Mouse (Mus musculus) hindbrain, embryonic 16.5 days (tissue): ENCODE measurements around the gene Nkpd1. TPM values are rescaled to one million over a fixed set of nuclear protein-coding genes. Genes with fewer than 3 reads are reported as not detected.

Experiments
- ATAC-seq: fragments of 200-750 bp; cut with Nextera tagmentation; 2 replicates; pipeline ENCODE4 v1.8.0; 2017; ENCODE audit warnings: moderate TSS enrichment, moderate library complexity
- H3K27ac ChIP-seq: fragments of 300-500 bp; sonication (generic); 2 replicates; pipeline ENCODE4 v1.5.1; 2014; ENCODE audit warnings: low read depth, mild to moderate bottlenecking, control low read depth, low read length, moderate library complexity
- H3K27me3 ChIP-seq: fragments of 300-500 bp; sonication (generic); replicated peaks from 2 replicates; pipeline ENCODE4 v1.6.1; 2014; ENCODE audit warnings: low read length; ENCODE audit not compliant: control insufficient read depth, insufficient read depth
- H3K36me3 ChIP-seq: fragments of 300-500 bp; sonication (generic); 2 replicates; pipeline ENCODE4 v1.6.1; 2014; ENCODE audit warnings: mild to moderate bottlenecking, low read length, moderate library complexity, mixed read lengths; ENCODE audit not compliant: control insufficient read depth, insufficient read depth
- H3K4me1 ChIP-seq: fragments of 300-500 bp; sonication (generic); 2 replicates; pipeline ENCODE4 v1.6.1; 2014; ENCODE audit warnings: low read depth, low read length; ENCODE audit not compliant: control insufficient read depth, insufficient read depth
- H3K4me2 ChIP-seq: fragments of 300-500 bp; sonication (generic); 2 replicates; pipeline ENCODE4 v1.6.1; 2014; ENCODE audit warnings: mild to moderate bottlenecking, low read length, control low read depth, moderate library complexity
- H3K4me3 ChIP-seq: fragments of 300-500 bp; sonication (generic); 2 replicates; pipeline ENCODE4 v1.5.1; 2014; ENCODE audit warnings: mild to moderate bottlenecking, low read length, control low read depth, moderate library complexity
- H3K9ac ChIP-seq: fragments of 300-500 bp; sonication (generic); 2 replicates; pipeline ENCODE4 v1.6.1; 2014; ENCODE audit warnings: low read depth, mild to moderate bottlenecking, control low read depth, low read length, moderate library complexity
- H3K9me3 ChIP-seq: fragments of 300-500 bp; sonication (generic); 2 replicates; pipeline ENCODE4 v1.6.1; 2014; ENCODE audit warnings: mild to moderate bottlenecking, low read length, moderate library complexity; ENCODE audit not compliant: control insufficient read depth
- WGBS: fragments of 180-500 bp; shearing (Covaris S2); extraction: QIAGEN DNeasy Blood & Tissue Kit; methylation state at CpG from one replicate; pipeline ENCODE4 v1.1.7; 2014; 5-methylcytosine and 5-hydroxymethylcytosine counted together
- polyA plus RNA-seq: library from polyadenylated mRNA; unstranded; fragments of >200 nt; fragmentation: Nextera tagmentation; extraction: Ambion mirVana; gene quantifications from 2 replicates; pipeline ENCODE4 v1.2.1, GENCODE M21; 2015

Nkpd1 gene
- polyA plus RNA-seq, 1 experiment from 2014 or later, result 2.3 TPM

DNA sequence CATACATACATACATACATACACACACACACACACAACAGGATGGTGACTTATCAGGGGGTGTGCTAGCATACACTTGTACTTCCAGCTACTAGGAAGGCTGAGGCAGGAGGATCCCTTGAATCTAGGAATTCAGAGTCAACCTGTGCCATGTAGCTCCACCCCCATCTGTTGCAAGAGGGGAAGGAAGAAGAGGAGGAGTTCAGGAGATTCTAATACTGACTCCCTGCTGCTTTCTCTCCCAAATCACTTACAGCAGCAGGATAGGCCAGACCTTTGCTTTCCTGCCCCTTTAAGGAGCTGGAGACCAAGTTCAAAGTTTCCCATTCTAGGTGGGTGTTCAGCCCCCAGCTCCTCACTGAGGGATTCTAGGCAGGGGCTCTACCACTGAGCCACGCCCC, 32.1 kb upstream of the Nkpd1 start:
- ATAC-seq, result no peak
- no peaks in the 10 kb centered on the region; the same call in 1 of the 2 replicates for H3K4me1 ChIP-seq
- 77% methylated on average over 1 of the region's 1 CpGs for WGBS
- H3K4me3 ChIP-seq, result no peak overlapping the region
- H3K27me3 ChIP-seq, result peaks cover 28% of the 10 kb centered on the region
- no peaks in the 10 kb centered on the region for H3K36me3 ChIP-seq
- H3K9ac ChIP-seq, result no peak overlapping the region
- no peak overlapping the region for H3K4me2 ChIP-seq
- H3K9me3 ChIP-seq, result no peaks in the 10 kb centered on the region
- H3K27ac ChIP-seq, result no peak overlapping the region

DNA sequence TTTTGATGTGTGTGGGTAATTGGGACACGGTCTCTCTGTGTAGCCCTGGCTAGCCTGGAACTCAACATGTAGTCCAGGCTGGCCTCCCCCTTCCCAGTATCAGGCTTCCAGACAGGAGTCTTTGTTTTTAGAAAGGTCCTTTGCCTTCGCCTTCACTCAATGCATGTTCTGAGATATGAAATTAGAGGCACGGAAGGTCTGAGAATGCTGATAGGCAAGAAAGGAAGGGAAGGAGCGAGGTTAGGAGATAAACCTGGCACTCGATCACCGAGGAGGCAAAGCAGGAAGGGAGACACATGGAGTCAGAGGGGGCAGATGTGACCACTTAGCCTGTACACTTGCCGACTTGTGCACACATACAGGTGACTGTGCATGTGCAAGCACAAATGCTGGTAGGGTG, 31.1 kb upstream of the Nkpd1 start:
- H3K4me2 ChIP-seq, result no peak overlapping the region
- H3K9ac ChIP-seq, result no peak overlapping the region
- H3K27me3 ChIP-seq, result peaks cover 37% of the 10 kb centered on the region
- H3K9me3 ChIP-seq, result no peaks in the 10 kb centered on the region
- no peaks in the 10 kb centered on the region; the same call in 1 of the 2 replicates for H3K4me1 ChIP-seq
- no peak overlapping the region for H3K4me3 ChIP-seq
- WGBS, result 93% methylated on average over 7 of the region's 7 CpGs
- no peak overlapping the region for H3K27ac ChIP-seq
- ATAC-seq, result no peak
- no peaks in the 10 kb centered on the region for H3K36me3 ChIP-seq

DNA sequence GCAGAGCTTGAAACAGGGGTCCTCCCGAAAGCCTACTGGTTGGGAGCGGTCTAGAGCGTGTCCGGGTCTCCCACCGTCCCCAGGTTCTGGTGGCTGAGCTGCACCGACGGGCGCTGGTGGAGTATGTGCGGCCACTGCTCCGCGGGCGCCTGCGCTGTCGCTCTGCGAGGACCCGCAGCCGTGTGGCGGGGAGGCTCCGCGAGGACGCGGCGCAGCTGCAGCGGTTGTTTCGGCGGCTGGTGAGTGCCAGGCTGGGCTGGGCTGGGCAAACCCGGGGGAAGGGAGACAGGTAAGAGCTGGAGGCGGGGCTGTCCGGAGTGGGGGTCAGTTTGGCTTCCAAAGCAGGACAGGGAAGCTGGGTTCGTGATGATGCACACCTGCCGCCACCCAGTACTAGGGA, 28.1 kb upstream of the Nkpd1 start:
- Histone ChIP-seq H3K4me2 (peak overlapping the region; percentile 57), H3K27ac (no peak overlapping the region), H3K27me3 (peaks cover 46% of the 10 kb centered on the region), H3K9ac (peak overlapping the region; percentile 51; the same call in 1 of the 2 replicates), H3K4me1 (no peaks in the 10 kb centered on the region; the same call in 1 of the 2 replicates), H3K9me3 (no peaks in the 10 kb centered on the region), H3K36me3 (no peaks in the 10 kb centered on the region), H3K4me3 (peak overlapping the region; percentile 38)
- peak; percentile 76 for ATAC-seq
- WGBS, result 6% methylated on average over 31 of the region's 31 CpGs

GRCm38 (mm10) chr7:19491731-19492130, 25.9 kb upstream of the Nkpd1 start:
- peak overlapping the region; percentile 37 for H3K4me2 ChIP-seq
- no peaks in the 10 kb centered on the region for H3K36me3 ChIP-seq
- peak overlapping the region; percentile 9; the same call in 1 of the 2 replicates for H3K4me3 ChIP-seq
- no peak for ATAC-seq
- H3K9ac ChIP-seq, result peak overlapping the region; percentile 37
- no peaks in the 10 kb centered on the region; the same call in 1 of the 2 replicates for H3K4me1 ChIP-seq
- H3K9me3 ChIP-seq, result no peaks in the 10 kb centered on the region
- H3K27me3 ChIP-seq, result peaks cover 46% of the 10 kb centered on the region
- 3% methylated on average over 26 of the region's 26 CpGs for WGBS
- H3K27ac ChIP-seq, result no peak overlapping the region

GRCm38 (mm10) chr7:19494751-19495474, 22.7 kb upstream of the Nkpd1 start:
- Histone ChIP-seq H3K27ac (no peak overlapping the region), H3K36me3 (no peaks in the 10 kb centered on the region), H3K9me3 (no peaks in the 10 kb centered on the region), H3K4me3 (no peak overlapping the region), H3K4me1 (no peaks in the 10 kb centered on the region; the same call in 1 of the 2 replicates), H3K27me3 (peaks cover 24% of the 10 kb centered on the region), H3K9ac (no peak overlapping the region), H3K4me2 (no peak overlapping the region)
- ATAC-seq, result no peak
- WGBS, result 84% methylated on average over 25 of the region's 25 CpGs

DNA sequence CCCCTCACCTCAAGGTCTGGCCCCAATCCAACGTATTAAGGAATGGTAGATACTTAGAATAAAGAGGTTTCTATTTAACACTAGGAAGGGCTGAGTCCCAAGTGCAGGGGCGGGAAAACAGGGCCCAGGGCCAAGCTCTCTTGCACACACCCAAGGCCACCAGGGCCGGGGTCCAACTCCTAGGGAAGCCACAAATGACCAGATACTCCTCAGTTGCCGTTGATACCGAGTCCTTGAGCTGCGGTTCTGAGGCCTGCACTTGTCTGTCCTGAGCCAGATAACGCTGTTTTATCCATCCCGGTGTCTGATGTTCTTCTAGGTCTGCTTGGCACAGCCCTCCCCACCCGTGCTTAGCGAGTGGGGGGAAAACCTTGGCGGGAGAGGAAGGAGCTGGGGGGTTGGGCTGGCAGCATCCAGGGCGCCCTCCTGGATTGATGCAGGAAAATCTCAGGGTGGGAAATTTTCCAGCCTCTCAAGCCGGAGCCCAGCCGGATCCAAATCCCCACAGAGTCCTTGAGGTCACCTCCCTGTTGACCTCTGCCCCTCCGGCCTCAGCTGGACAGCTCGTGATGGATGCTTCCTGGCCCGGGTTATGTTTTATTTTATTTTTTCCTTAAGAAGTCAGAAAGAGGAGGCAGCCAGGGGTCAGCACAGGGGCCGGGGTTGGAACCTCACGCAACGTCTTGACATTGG, 22.0 kb upstream of the Nkpd1 start:
- Histone ChIP-seq H3K9me3 (no peaks in the 10 kb centered on the region), H3K4me1 (no peaks in the 10 kb centered on the region), H3K4me2 (no peak overlapping the region), H3K27me3 (peaks cover 17% of the 10 kb centered on the region), H3K27ac (no peak overlapping the region), H3K4me3 (no peak overlapping the region), H3K36me3 (no peaks in the 10 kb centered on the region), H3K9ac (no peak overlapping the region)
- WGBS, result 64% methylated on average over 20 of the region's 20 CpGs
- ATAC-seq, result no peak

GRCm38 (mm10) chr7:19496214-19496555, 21.5 kb upstream of the Nkpd1 start:
- H3K9ac ChIP-seq, result no peak overlapping the region
- H3K4me1 ChIP-seq, result no peaks in the 10 kb centered on the region
- WGBS, result 61% methylated on average over 5 of the region's 5 CpGs

GRCm38 (mm10) chr7:19498326-19498725, 19.3 kb upstream of the Nkpd1 start:
- WGBS, result 87% methylated on average over 4 of the region's 4 CpGs
- no peak overlapping the region for H3K9ac ChIP-seq
- H3K4me1 ChIP-seq, result no peaks in the 10 kb centered on the region
- H3K27me3 ChIP-seq, result peaks cover 2% of the 10 kb centered on the region
- no peaks in the 10 kb centered on the region for H3K36me3 ChIP-seq
- no peak overlapping the region for H3K4me2 ChIP-seq
- ATAC-seq, result no peak
- no peak overlapping the region for H3K27ac ChIP-seq
- no peak overlapping the region for H3K4me3 ChIP-seq
- no peaks in the 10 kb centered on the region for H3K9me3 ChIP-seq

More at GRCm38 (mm10) chr7:19496214-19496555, 21.5 kb upstream of the Nkpd1 start:
- H3K27me3 ChIP-seq, result peaks cover 12% of the 10 kb centered on the region
- H3K4me3 ChIP-seq, result no peak overlapping the region
- no peak overlapping the region for H3K27ac ChIP-seq
- no peaks in the 10 kb centered on the region for H3K9me3 ChIP-seq
- ATAC-seq, result no peak
- no peak overlapping the region for H3K4me2 ChIP-seq
- H3K36me3 ChIP-seq, result no peaks in the 10 kb centered on the region
